Mouse (Mus musculus) heart, embryonic 11.5 days (tissue): ENCODE measurements around the gene Prpsap1. TPM values are rescaled to one million over a fixed set of nuclear protein-coding genes. Genes with fewer than 3 reads are reported as not detected.
A peak's percentile ranks its signal among the peaks of the same experiment; 100 is the strongest.

Experiments
- ATAC-seq: fragments of 200-750 bp; cut with Nextera tagmentation; replicated peaks from 2 replicates; pipeline ENCODE4 v1.8.0; 2017; ENCODE audit warnings: moderate library complexity; ENCODE audit not compliant: insufficient number of reproducible peaks, low FRiP score, low TSS enrichment
- H3K27ac ChIP-seq: fragments of 300-500 bp; sonication (generic); 2 replicates; pipeline ENCODE4 v1.5.1; 2014; ENCODE audit warnings: mild to moderate bottlenecking, low read depth, low read length
- H3K27me3 ChIP-seq: fragments of 300-500 bp; sonication (generic); 2 replicates; pipeline ENCODE4 v1.6.1; 2014; ENCODE audit warnings: mild to moderate bottlenecking, low read length, mixed read lengths; ENCODE audit not compliant: control insufficient read depth, insufficient read depth
- H3K36me3 ChIP-seq: fragments of 300-500 bp; sonication (generic); 2 replicates; pipeline ENCODE4 v1.6.1; 2014; ENCODE audit warnings: mild to moderate bottlenecking, low read length, moderate library complexity, mixed read lengths; ENCODE audit not compliant: control insufficient read depth, insufficient read depth
- H3K4me1 ChIP-seq: fragments of 300-500 bp; sonication (generic); 2 replicates; pipeline ENCODE4 v1.6.1; 2014; ENCODE audit warnings: low read length; ENCODE audit not compliant: control insufficient read depth, insufficient read depth
- H3K4me2 ChIP-seq: fragments of 300-500 bp; sonication (generic); 2 replicates; pipeline ENCODE4 v1.6.1; 2014; ENCODE audit warnings: mild to moderate bottlenecking, moderate library complexity
- H3K4me3 ChIP-seq: fragments of 300-500 bp; sonication (generic); 2 replicates; pipeline ENCODE4 v1.5.1; 2014; ENCODE audit warnings: low read depth, low read length
- H3K9ac ChIP-seq: fragments of 300-500 bp; sonication (generic); 2 replicates; pipeline ENCODE4 v1.6.1; 2014; ENCODE audit warnings: mild to moderate bottlenecking, low read depth, low read length, moderate library complexity
- H3K9me3 ChIP-seq: fragments of 300-500 bp; sonication (generic); replicated peaks from 2 replicates; pipeline ENCODE4 v1.6.1; 2016; ENCODE audit warnings: low read length; ENCODE audit not compliant: control insufficient read depth
- WGBS: fragments of 180-500 bp; shearing (Covaris S2); extraction: QIAGEN DNeasy Blood & Tissue Kit; methylation state at CpG from one replicate; pipeline ENCODE4 v1.1.7; 2014; ENCODE audit not compliant: insufficient replicate concordance; 5-methylcytosine and 5-hydroxymethylcytosine counted together
- polyA plus RNA-seq: library from polyadenylated mRNA; unstranded; fragments of >200 nt; fragmentation: Nextera tagmentation; extraction: Ambion mirVana; gene quantifications from 2 replicates; pipeline ENCODE4 v1.2.1, GENCODE M21; 2014

Prpsap1 gene
- polyA plus RNA-seq, 1 experiment from 2014 or later, result 101 TPM

- Histone ChIP-seq H3K36me3 (no peaks in the 10 kb centered on the region), H3K9ac (no peak overlapping the region), H3K27me3 (no peaks in the 10 kb centered on the region), H3K4me3 (no peak overlapping the region), H3K4me2 (no peak overlapping the region), H3K4me1 (no peaks in the 10 kb centered on the region), H3K27ac (no peak overlapping the region), H3K9me3 (no peaks in the 10 kb centered on the region)
- 62% methylated on average over 2 of the region's 2 CpGs for WGBS
- no peak for ATAC-seq
Measured at GRCm38 (mm10) chr11:116508689-116509088, 14.7 kb upstream of the Prpsap1 start.

- Histone ChIP-seq H3K27ac (no peak overlapping the region), H3K9ac (no peak overlapping the region), H3K9me3 (no peaks in the 10 kb centered on the region), H3K27me3 (no peaks in the 10 kb centered on the region), H3K4me2 (no peak overlapping the region), H3K4me3 (no peak overlapping the region), H3K36me3 (no peaks in the 10 kb centered on the region), H3K4me1 (no peaks in the 10 kb centered on the region)
- ATAC-seq, result no peak
- WGBS, result 64% methylated on average over 17 of the region's 17 CpGs
Measured at GRCm38 (mm10) chr11:116506151-116506875, 12.3 kb upstream of the Prpsap1 start.

DNA sequence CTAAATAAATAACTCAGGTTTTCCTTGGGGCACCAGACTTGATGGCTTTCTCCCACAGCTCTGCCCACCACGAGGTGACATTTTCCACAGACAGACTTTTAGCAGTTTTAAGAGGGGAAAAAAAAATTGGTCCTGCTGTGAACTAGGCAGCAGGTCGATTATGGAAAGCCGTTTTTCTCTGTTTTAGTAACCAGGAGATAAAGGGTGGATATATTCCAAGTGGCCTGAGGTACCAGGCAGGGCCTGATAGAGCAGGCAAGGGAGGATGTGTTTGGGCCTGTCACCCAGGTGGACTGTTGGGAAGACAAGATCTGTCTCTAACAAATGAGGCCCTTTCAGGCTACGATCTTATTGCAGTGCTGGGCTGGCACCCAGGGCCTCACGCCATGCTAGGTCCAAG, 11.6 kb upstream of the Prpsap1 start:
- no peak overlapping the region for H3K27ac ChIP-seq

GRCm38 (mm10) chr11:116504516-116504915, 10.5 kb upstream of the Prpsap1 start:
- ATAC-seq, result no peak
- no peaks in the 10 kb centered on the region for H3K36me3 ChIP-seq
- WGBS, result 84% methylated on average over 17 of the region's 17 CpGs
- H3K9me3 ChIP-seq, result no peaks in the 10 kb centered on the region
- H3K4me2 ChIP-seq, result no peak overlapping the region
- no peak overlapping the region for H3K9ac ChIP-seq
- H3K27me3 ChIP-seq, result no peaks in the 10 kb centered on the region
- no peak overlapping the region for H3K27ac ChIP-seq
- no peaks in the 10 kb centered on the region for H3K4me1 ChIP-seq
- no peak overlapping the region for H3K4me3 ChIP-seq

More for the DNA sequence above, 11.6 kb upstream of the Prpsap1 start:
- whole genome bisulfite sequencing, result 61% methylated on average over 5 of the region's 5 CpGs
- Histone ChIP-seq H3K4me3 (no peak overlapping the region), H3K4me1 (no peaks in the 10 kb centered on the region), H3K4me2 (no peak overlapping the region), H3K9ac (no peak overlapping the region), H3K36me3 (no peaks in the 10 kb centered on the region), H3K9me3 (no peaks in the 10 kb centered on the region), H3K27me3 (no peaks in the 10 kb centered on the region)
- no peak for ATAC-seq

GRCm38 (mm10) chr11:116501005-116501746, 7.2 kb upstream of the Prpsap1 start:
- H3K4me2 ChIP-seq, result no peak overlapping the region
- no peak for ATAC-seq
- 28% methylated on average over 7 of the region's 7 CpGs for WGBS

GRCm38 (mm10) chr11:116499018-116499417, 5.0 kb upstream of the Prpsap1 start:
- Histone ChIP-seq H3K4me3 (no peak overlapping the region), H3K36me3 (no peaks in the 10 kb centered on the region), H3K27me3 (no peaks in the 10 kb centered on the region), H3K9me3 (0 out of 2 replicates have a peak, but pooled peaks cover 2% of the 10 kb centered on the region), H3K27ac (no peak overlapping the region), H3K9ac (no peak overlapping the region), H3K4me2 (peak overlapping the region; percentile 66), H3K4me1 (no peaks in the 10 kb centered on the region)
- 43% methylated on average over 6 of the region's 6 CpGs for WGBS
- ATAC-seq, result no peak

More at GRCm38 (mm10) chr11:116501005-116501746, 7.2 kb upstream of the Prpsap1 start:
- Histone ChIP-seq H3K27me3 (no peaks in the 10 kb centered on the region), H3K27ac (no peak overlapping the region), H3K9ac (no peak overlapping the region), H3K4me1 (no peaks in the 10 kb centered on the region), H3K9me3 (0 out of 2 replicates have a peak, but pooled peaks cover 2% of the 10 kb centered on the region), H3K36me3 (no peaks in the 10 kb centered on the region), H3K4me3 (no peak overlapping the region)

DNA sequence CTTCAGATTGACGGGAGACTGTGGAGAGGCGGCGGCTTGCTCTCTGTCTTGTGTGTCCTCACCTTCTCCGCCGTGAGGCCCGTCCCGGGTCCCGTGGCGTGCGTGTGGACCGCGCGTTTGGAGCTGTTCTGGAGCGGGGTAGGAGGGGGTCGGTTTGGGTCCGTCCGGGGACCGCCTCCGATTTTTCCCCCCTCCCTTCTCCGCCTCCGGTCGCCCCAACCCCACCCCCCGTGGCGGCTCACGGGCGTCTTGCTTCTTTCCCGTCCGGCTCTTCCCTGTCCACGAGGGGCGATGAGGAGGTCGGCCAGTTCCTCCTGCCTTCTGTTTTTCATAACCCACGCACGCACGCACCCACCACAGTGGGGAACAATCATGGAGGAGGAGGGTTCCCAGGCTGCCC, 4.6 kb upstream of the Prpsap1 start:
- H3K27me3 ChIP-seq, result no peaks in the 10 kb centered on the region
- H3K9me3 ChIP-seq, result 0 out of 2 replicates have a peak, but pooled peaks cover 2% of the 10 kb centered on the region
- H3K36me3 ChIP-seq, result no peaks in the 10 kb centered on the region
- WGBS, result 21% methylated on average over 34 of the region's 34 CpGs
- peak overlapping the region; percentile 66 for H3K4me2 ChIP-seq
- peak overlapping the region; percentile 36 for H3K4me3 ChIP-seq
- H3K4me1 ChIP-seq, result no peaks in the 10 kb centered on the region
- no peak for ATAC-seq
- peak overlapping the region; percentile 56; the same call in 1 of the 2 replicates for H3K9ac ChIP-seq
- H3K27ac ChIP-seq, result no peak overlapping the region

- no peak overlapping the region for H3K4me3 ChIP-seq
Measured at GRCm38 (mm10) chr11:116497313-116497712, 3.3 kb upstream of the Prpsap1 start.

More at GRCm38 (mm10) chr11:116497313-116497712, 3.3 kb upstream of the Prpsap1 start:
- H3K36me3 ChIP-seq, result no peaks in the 10 kb centered on the region
- H3K4me2 ChIP-seq, result no peak overlapping the region
- H3K9ac ChIP-seq, result no peak overlapping the region
- no peak for ATAC-seq
- H3K27me3 ChIP-seq, result no peaks in the 10 kb centered on the region
- H3K4me1 ChIP-seq, result no peaks in the 10 kb centered on the region
- 0 out of 2 replicates have a peak, but pooled peaks cover 2% of the 10 kb centered on the region for H3K9me3 ChIP-seq
- WGBS, result 44% methylated on average over 4 of the region's 4 CpGs
- no peak overlapping the region for H3K27ac ChIP-seq
